Mouse (Mus musculus): Measurements from ENCODE around the gene Pde11a.

Pde11a gene

GRCm38 (mm10) chr2:76320336-76320735 is 18.2 kb downstream of the Pde11a start:
- no peak for DNase-seq (ENCODE audit: low spot score)

- DNase-seq (ENCODE audit: low spot score) = no peak
Observed at GRCm38 (mm10) chr2:76319231-76319630, 19.3 kb downstream of the Pde11a start.

GRCm38 (mm10) chr2:76287671-76288070 is 50.9 kb downstream of the Pde11a start:
- DNase-seq (ENCODE audit: low spot score) = no peak

- no peak for DNase-seq (ENCODE audit: low spot score)
Observed at GRCm38 (mm10) chr2:76286288-76286740, 52.3 kb downstream of the Pde11a start.

GRCm38 (mm10) chr2:76285150-76285549 is 53.4 kb downstream of the Pde11a start:
- no peak for DNase-seq (ENCODE audit: low spot score)

- DNase-seq (ENCODE audit: low spot score) = no peak
Observed at GRCm38 (mm10) chr2:76283378-76284132, 55.0 kb downstream of the Pde11a start.

- no peak for DNase-seq (ENCODE audit: low spot score)
Observed at GRCm38 (mm10) chr2:76269494-76269893, 69.1 kb downstream of the Pde11a start.

- no peak for DNase-seq (ENCODE audit: low spot score)
Observed at GRCm38 (mm10) chr2:76267335-76267734, 71.2 kb downstream of the Pde11a start.

- DNase-seq (ENCODE audit: low spot score) = no peak
Observed at GRCm38 (mm10) chr2:76266622-76267021, 72.0 kb downstream of the Pde11a start.

GRCm38 (mm10) chr2:76264258-76264657 is 74.3 kb downstream of the Pde11a start:
- no peak for DNase-seq (ENCODE audit: low spot score)

GRCm38 (mm10) chr2:76262661-76263060 is 75.9 kb downstream of the Pde11a start:
- DNase-seq (ENCODE audit: low spot score) = no peak

GRCm38 (mm10) chr2:76254833-76255232 is 83.7 kb downstream of the Pde11a start:
- no peak for DNase-seq (ENCODE audit: low spot score)

GRCm38 (mm10) chr2:76251379-76251778 is 87.2 kb downstream of the Pde11a start:
- no peak for DNase-seq (ENCODE audit: low spot score)

GRCm38 (mm10) chr2:76248242-76248641 is 90.3 kb downstream of the Pde11a start:
- no peak for DNase-seq (ENCODE audit: low spot score)

- DNase-seq (ENCODE audit: low spot score) = no peak
Observed at GRCm38 (mm10) chr2:76239175-76239574, 99.4 kb downstream of the Pde11a start.

- DNase-seq (ENCODE audit: low spot score) = no peak
Observed at GRCm38 (mm10) chr2:76238496-76238895, 100.1 kb downstream of the Pde11a start.

GRCm38 (mm10) chr2:76237638-76238420 is 100.7 kb downstream of the Pde11a start:
- DNase-seq (ENCODE audit: low spot score) = no peak

- no peak for DNase-seq (ENCODE audit: low spot score)
Observed at GRCm38 (mm10) chr2:76220364-76221108, 118.0 kb downstream of the Pde11a start.

GRCm38 (mm10) chr2:76219540-76219939 is 119.0 kb downstream of the Pde11a start:
- DNase-seq (ENCODE audit: low spot score) = no peak

- DNase-seq (ENCODE audit: low spot score) = no peak
Observed at GRCm38 (mm10) chr2:76216146-76216545, 122.4 kb downstream of the Pde11a start.

GRCm38 (mm10) chr2:76215219-76215618 is 123.4 kb downstream of the Pde11a start:
- DNase-seq (ENCODE audit: low spot score) = no peak

GRCm38 (mm10) chr2:76185126-76185525 is 153.4 kb downstream of the Pde11a start:
- no peak for DNase-seq (ENCODE audit: low spot score)

Data from ovary, adult 18-20 months (tissue).